Mouse (Mus musculus) frontal cortex, postnatal 36 days (tissue): ENCODE measurements around the gene Inhbc.
"Not testable (repeated sequence)": the region's sequence is repeated elsewhere in the genome, so short reads cannot be mapped to it uniquely, and the experiment has no call there.

Source experiments
- DNase-seq, 2 experiments: peaks; one replicate each; pipeline ENCODE4 v3.0.0; 2022; ENCODE audit warnings: low spot score in 2 of 2

Gene Inhbc

GRCm38 (mm10) chr10:127326017-127326801 is 44.0 kb downstream of the Inhbc start:
- DNase-seq, result no peak

DNA sequence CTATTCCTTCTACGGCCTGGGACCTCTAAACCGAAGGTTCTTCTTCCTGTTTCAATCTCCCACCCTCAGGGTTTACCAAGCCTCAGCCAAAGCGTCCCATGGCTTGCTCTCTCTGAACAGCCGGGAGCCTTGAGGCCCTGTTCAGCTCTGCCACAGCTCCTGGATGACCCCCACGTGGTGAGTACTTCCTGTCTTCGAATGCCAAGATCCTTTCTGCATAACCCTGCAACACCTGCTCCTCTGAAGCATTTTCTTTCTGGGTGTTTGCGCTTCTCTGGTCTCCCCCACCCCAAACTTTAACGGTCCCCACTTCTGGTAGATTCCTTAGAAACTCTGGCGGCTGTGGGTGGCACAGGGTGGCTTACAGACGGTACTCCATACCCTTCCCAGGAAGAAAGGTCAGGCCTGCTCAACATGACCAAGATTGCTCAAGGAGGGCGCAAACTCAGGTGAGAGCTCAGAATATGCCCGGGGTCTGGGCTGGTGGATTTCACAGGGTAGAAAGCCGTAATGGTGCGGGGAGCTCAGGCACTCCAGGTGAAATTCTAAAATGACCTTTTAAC is 44.7 kb downstream of the Inhbc start:
- no peak for DNase-seq

- no peak for DNase-seq
Measured at GRCm38 (mm10) chr10:127324495-127324894, 45.7 kb downstream of the Inhbc start.

DNA sequence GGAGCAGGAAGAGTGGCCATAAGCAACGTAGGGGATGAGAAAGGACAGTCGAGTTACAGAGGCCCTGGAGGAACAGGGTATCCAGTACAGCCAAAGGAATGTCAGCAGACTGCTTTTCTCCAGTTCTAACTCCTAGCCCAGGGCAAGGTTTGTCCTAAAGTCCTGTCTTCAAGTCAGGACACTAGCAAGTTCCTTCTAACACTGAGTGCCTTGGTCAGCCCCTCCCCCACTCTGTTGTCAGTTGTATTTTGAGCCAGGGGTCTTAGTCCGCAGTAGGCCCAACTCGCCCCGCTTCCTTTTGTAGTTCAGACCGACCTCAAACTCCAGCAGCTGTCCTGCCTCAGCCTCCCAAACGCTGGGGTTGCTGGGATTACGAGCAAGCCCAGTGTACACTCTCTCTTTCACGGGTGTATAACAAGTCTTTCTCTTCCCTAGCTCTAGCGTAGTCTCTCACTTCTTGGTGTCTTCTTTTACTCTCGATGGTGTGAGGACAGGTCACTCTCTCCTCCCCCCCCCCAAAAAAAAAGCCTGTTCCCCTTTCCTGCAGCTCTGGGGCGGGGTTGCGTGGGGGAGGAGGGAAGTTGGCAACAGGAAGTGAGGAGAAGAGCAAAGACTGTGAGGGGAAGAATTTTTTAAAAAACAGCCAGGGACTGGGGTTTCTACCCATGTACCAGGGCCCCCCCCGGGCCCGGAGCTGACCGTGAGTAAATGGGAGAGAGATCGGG is 46.9 kb downstream of the Inhbc start:
- DNase-seq, result no peak

- DNase-seq, result no peak
Measured at GRCm38 (mm10) chr10:127322669-127323068, 47.6 kb downstream of the Inhbc start.

DNA sequence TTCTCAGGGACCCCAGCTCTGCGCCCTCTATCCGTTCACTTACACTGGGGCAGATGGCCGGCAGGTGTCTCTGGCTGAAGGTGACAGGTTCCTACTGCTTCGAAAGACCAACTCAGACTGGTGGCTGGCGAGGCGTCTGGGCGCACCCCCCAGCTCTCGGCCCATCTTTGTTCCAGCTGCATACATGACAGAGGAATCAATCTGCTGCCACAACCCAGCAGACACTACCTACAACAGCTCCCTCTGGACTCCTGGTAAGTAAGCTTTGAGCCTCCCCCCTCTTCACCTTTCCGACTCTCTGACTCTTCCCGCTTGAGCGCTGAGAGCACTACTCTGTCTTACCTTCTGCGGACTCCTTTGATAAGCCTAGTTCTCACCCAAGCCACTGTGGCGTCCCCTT is 48.1 kb downstream of the Inhbc start:
- DNase-seq, result no peak

DNA sequence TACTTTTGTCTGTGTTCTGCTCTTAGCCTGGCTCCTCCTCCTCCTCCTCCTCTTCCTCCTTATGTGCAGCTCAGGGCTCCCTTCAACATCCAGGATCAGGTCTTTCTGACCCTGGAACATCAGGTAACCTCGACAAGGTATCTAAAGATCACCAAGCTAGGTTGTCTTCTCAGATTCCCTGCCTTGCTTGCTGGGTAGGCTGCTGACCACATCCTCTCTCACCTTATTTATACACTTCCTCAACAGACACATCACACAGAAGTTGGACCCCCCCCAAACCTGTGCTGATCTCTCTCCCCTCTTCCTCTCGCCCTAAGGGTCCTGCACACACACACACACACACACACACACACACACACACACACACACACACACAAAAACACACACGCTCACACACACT is 48.6 kb downstream of the Inhbc start, which contains the start of gene Arhgap9:
TSS of gene Arhgap9 (plus strand) at position 344 of the 400 bp plus-strand sequence.
- DNase-seq, result no peak

GRCm38 (mm10) chr10:127319969-127320368 is 50.3 kb downstream of the Inhbc start:
- no peak for DNase-seq

GRCm38 (mm10) chr10:127318009-127318408 is 52.2 kb downstream of the Inhbc start:
- no peak for DNase-seq

DNA sequence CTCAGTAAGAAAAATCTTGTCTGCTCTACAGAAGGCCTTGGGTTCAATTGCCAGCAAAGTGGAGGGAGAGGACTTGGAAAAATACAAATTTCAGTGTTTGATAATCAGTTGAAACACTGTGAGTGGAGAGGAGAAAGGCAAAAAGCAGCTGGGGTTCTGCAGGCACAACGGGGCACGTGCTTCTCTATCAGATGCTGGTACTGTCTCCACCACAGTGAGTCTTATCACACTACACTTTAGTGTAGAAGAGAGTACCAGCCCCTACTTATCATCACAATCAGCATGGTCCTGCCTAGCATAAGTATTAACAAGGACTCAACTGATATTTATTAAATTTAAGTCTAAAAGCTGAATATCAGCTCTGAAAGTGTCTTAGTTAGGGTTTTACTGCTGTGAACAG is 53.0 kb downstream of the Inhbc start:
- no peak for DNase-seq

DNA sequence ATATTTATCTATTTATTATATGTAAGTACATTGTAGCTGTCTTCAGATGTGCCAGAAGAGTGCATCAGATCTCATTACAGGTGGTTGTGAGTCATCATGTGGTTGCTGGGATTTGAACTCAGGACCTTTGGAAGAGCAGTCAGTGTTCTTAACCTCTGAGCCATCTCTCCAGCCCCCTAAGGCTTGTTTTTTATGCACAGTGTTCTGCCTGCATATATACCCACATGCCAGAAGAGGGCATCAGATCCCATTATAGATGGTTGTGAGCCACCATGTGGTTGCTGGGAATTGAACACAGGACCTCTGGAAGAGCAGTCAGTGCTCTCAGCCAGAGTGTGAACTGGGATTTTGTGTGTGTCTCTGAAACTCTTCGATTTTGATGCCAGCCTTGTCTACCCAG is 55.3 kb downstream of the Inhbc start:
- not testable (repeated sequence) for DNase-seq

DNA sequence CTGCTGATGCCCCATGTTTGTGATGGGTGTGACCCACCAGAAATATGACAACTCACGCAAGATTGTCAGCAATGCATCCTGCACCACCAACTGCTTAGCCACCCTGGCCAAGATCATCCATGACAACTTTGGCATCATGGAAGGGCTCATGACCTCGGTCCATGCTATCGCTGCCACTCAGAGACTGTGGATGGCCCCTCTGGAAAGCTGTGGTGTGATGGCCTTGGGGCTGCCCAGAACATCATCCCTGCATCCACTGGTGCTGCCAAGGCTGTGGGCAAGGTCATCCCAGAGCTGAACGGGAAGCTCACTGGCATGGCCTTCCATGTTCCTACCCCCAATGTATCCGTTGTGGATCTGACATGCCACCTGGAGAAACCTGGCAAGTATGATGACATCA is 56.7 kb downstream of the Inhbc start:
- DNase-seq, result not testable (repeated sequence)

- no peak for DNase-seq
Measured at GRCm38 (mm10) chr10:127312858-127313257, 57.4 kb downstream of the Inhbc start.

GRCm38 (mm10) chr10:127312356-127312676 is 57.9 kb downstream of the Inhbc start:
- DNase-seq, result peak; percentile 75 to 80

GRCm38 (mm10) chr10:127311476-127312355 is 58.5 kb downstream of the Inhbc start, which contains the start of gene Mars:
Gene Mars, minus strand, starts transcription at chr10:127311786.
- peak; percentile 94 to 97 for DNase-seq

- no peak for DNase-seq
Measured at GRCm38 (mm10) chr10:127310523-127311475, 59.4 kb downstream of the Inhbc start.

- DNase-seq, result not testable (repeated sequence)
Measured at GRCm38 (mm10) chr10:127309167-127309566, 61.1 kb downstream of the Inhbc start.
